Mouse (Mus musculus): Measurements from ENCODE around the gene Gm11007.
"Not testable (repeated sequence)": the region's sequence is repeated elsewhere in the genome, so short reads cannot be mapped to it uniquely, and the experiment has no call there.

Gm11007 gene

GRCm38 (mm10) chr2:175643678-175644077 lies at the start of gene Gm11007:
Gene Gm11007 (plus strand): TSS chr2:175643978.
- TF ChIP-seq GATA4 (IDR thresholded peaks at IDR 0.05; ENCODE audit: insufficient replicate concordance, low read length): not testable (repeated sequence)

Data from liver, adult (tissue).